Mouse (Mus musculus): ENCODE results near the gene Ttc6.
A peak's percentile ranks its signal among the peaks of the same experiment; 100 is the strongest.

Ttc6 gene

GRCm38 (mm10) chr12:57563909-57564308 is at the start of gene Ttc6:
Gene Ttc6 (plus strand): TSS chr12:57564113.
- no peak for DNase-seq (ENCODE audit: low spot score)

- DNase-seq (ENCODE audit: low spot score): no peak
Observed at GRCm38 (mm10) chr12:57514552-57514951, 49.4 kb upstream of the Ttc6 start.

- DNase-seq (ENCODE audit: low spot score): no peak
Observed at GRCm38 (mm10) chr12:57515702-57516377, 48.1 kb upstream of the Ttc6 start.

GRCm38 (mm10) chr12:57528335-57528734 is 35.6 kb upstream of the Ttc6 start:
- DNase-seq (ENCODE audit: low spot score): no peak

GRCm38 (mm10) chr12:57530474-57530873 is 33.4 kb upstream of the Ttc6 start:
- no peak for DNase-seq (ENCODE audit: low spot score)

GRCm38 (mm10) chr12:57534517-57534878 is 29.4 kb upstream of the Ttc6 start:
- DNase-seq (ENCODE audit: low spot score): no peak

- no peak for DNase-seq (ENCODE audit: low spot score)
Observed at GRCm38 (mm10) chr12:57534879-57535611, 28.9 kb upstream of the Ttc6 start.

- DNase-seq (ENCODE audit: low spot score): no peak
Observed at GRCm38 (mm10) chr12:57536056-57536908, 27.6 kb upstream of the Ttc6 start.

- DNase-seq (ENCODE audit: low spot score): no peak
Observed at GRCm38 (mm10) chr12:57536909-57537670, 26.8 kb upstream of the Ttc6 start.

GRCm38 (mm10) chr12:57537791-57538587 is 25.9 kb upstream of the Ttc6 start:
- no peak for DNase-seq (ENCODE audit: low spot score)

- no peak for DNase-seq (ENCODE audit: low spot score)
Observed at GRCm38 (mm10) chr12:57538588-57539550, 25.0 kb upstream of the Ttc6 start.

- no peak for DNase-seq (ENCODE audit: low spot score)
Observed at GRCm38 (mm10) chr12:57539551-57539985, 24.3 kb upstream of the Ttc6 start.

- no peak for DNase-seq (ENCODE audit: low spot score)
Observed at GRCm38 (mm10) chr12:57541118-57541517, 22.8 kb upstream of the Ttc6 start.

GRCm38 (mm10) chr12:57541931-57542745 is 21.8 kb upstream of the Ttc6 start:
- DNase-seq (ENCODE audit: low spot score): no peak

GRCm38 (mm10) chr12:57542746-57543626 is 20.9 kb upstream of the Ttc6 start:
- no peak for DNase-seq (ENCODE audit: low spot score)

GRCm38 (mm10) chr12:57543627-57543991 is 20.3 kb upstream of the Ttc6 start:
- no peak for DNase-seq (ENCODE audit: low spot score)

- peak; percentile 21 for DNase-seq (ENCODE audit: low spot score)
Observed at GRCm38 (mm10) chr12:57544641-57545370, 19.1 kb upstream of the Ttc6 start.

All from layer of hippocampus, adult 11-12 months (tissue).